Mouse (Mus musculus): ENCODE measurements around the gene Zcwpw1. TPM values are rescaled to one million over a fixed set of nuclear protein-coding genes. Genes with fewer than 3 reads are reported as not detected.
"Not testable (repeated sequence)": the region's sequence is repeated elsewhere in the genome, so short reads cannot be mapped to it uniquely, and the experiment has no call there.

Zcwpw1 gene
- polyA plus RNA-seq, 1 experiment from 2014 or later = 19.5 TPM

GRCm38 (mm10) chr5:137871644-137872380 lies 84.2 kb downstream of the Zcwpw1 start, which contains the start of gene Pilrb2:
Pilrb2 (minus strand) TSS chr5:137871815.
- H3K9me3 ChIP-seq (replicated peaks); H3K4me2 ChIP-seq (replicated peaks); H3K9ac ChIP-seq; ATAC-seq (ENCODE audit: low FRiP score); H3K4me1 ChIP-seq; H3K36me3 ChIP-seq; H3K4me3 ChIP-seq; H3K27ac ChIP-seq; H3K27me3 ChIP-seq: not testable (repeated sequence)
- 72% methylated on average over 3 of the region's 3 CpGs for WGBS

Other genes starting within 250 kb of the Zcwpw1 start
- gene Actl6b, start 234.3 kb upstream of the Zcwpw1 start, polyA plus RNA-seq (2016; fragmentation: Nextera tagmentation; extraction: Ambion mirVana) = 103 and 108 TPM in 2 replicates
- 3.3 and 3.4 TPM in 2 replicates for gene Tfr2, start 218.0 kb upstream of the Zcwpw1 start, polyA plus RNA-seq (2016; fragmentation: Nextera tagmentation; extraction: Ambion mirVana)
- 38.7 and 40.0 TPM in 2 replicates for gene Mospd3, start 186.7 kb upstream of the Zcwpw1 start, polyA plus RNA-seq (2016; fragmentation: Nextera tagmentation; extraction: Ambion mirVana)
- 66.6 and 82.5 TPM in 2 replicates for gene Pcolce, start 174.0 kb upstream of the Zcwpw1 start, polyA plus RNA-seq (2016; fragmentation: Nextera tagmentation; extraction: Ambion mirVana)
- 0.23 and 0.25 TPM in 2 replicates for gene Fbxo24, start 158.8 kb upstream of the Zcwpw1 start, polyA plus RNA-seq (2016; fragmentation: Nextera tagmentation; extraction: Ambion mirVana)
- gene Lrch4, start 158.7 kb upstream of the Zcwpw1 start, polyA plus RNA-seq (2016; fragmentation: Nextera tagmentation; extraction: Ambion mirVana) = 32.4 and 34.3 TPM in 2 replicates
- 8.3 and 10.8 TPM in 2 replicates for gene Gm20605, start 158.6 kb upstream of the Zcwpw1 start, polyA plus RNA-seq (2016; fragmentation: Nextera tagmentation; extraction: Ambion mirVana)
- gene Sap25, start 146.5 kb upstream of the Zcwpw1 start, polyA plus RNA-seq (2016; fragmentation: Nextera tagmentation; extraction: Ambion mirVana) = 7.6 and 8.0 TPM in 2 replicates
- gene Irs3, start 142.1 kb upstream of the Zcwpw1 start, polyA plus RNA-seq (2016; fragmentation: Nextera tagmentation; extraction: Ambion mirVana) = 0.10 and 0.22 TPM in 2 replicates
- 21.2 and 22.4 TPM in 2 replicates for gene Agfg2, start 103.1 kb upstream of the Zcwpw1 start, polyA plus RNA-seq (2016; fragmentation: Nextera tagmentation; extraction: Ambion mirVana)
- 20.9 and 22.2 TPM in 2 replicates for gene Nyap1, start 46.2 kb upstream of the Zcwpw1 start, polyA plus RNA-seq (2016; fragmentation: Nextera tagmentation; extraction: Ambion mirVana)
- gene Tsc22d4, start 42.1 kb upstream of the Zcwpw1 start, polyA plus RNA-seq (2016; fragmentation: Nextera tagmentation; extraction: Ambion mirVana) = 81.8 and 82.9 TPM in 2 replicates
- 55.1 and 59.7 TPM in 2 replicates for gene Ppp1r35, start 8.9 kb upstream of the Zcwpw1 start, polyA plus RNA-seq (2016; fragmentation: Nextera tagmentation; extraction: Ambion mirVana)
- 11.0 and 14.8 TPM in 2 replicates for gene Mepce, start 143 bp upstream of the Zcwpw1 start, polyA plus RNA-seq (2016; fragmentation: Nextera tagmentation; extraction: Ambion mirVana)
- gene Pilra, start 48.5 kb downstream of the Zcwpw1 start, polyA plus RNA-seq (2016; fragmentation: Nextera tagmentation; extraction: Ambion mirVana) = 0.21 and 1.1 TPM in 2 replicates
- not detected in 2 replicates for gene Pilrb1, start 70.3 kb downstream of the Zcwpw1 start, polyA plus RNA-seq (2016; fragmentation: Nextera tagmentation; extraction: Ambion mirVana)
- gene Pilrb2, start 84.0 kb downstream of the Zcwpw1 start, polyA plus RNA-seq (2016; fragmentation: Nextera tagmentation; extraction: Ambion mirVana) = not detected in 2 replicates
- not detected in 2 replicates for gene Cyp3a13, start 133.8 kb downstream of the Zcwpw1 start, polyA plus RNA-seq (2016; fragmentation: Nextera tagmentation; extraction: Ambion mirVana)
- 0.17 and 0.74 TPM in 2 replicates for gene Gjc3, start 175.3 kb downstream of the Zcwpw1 start, polyA plus RNA-seq (2016; fragmentation: Nextera tagmentation; extraction: Ambion mirVana)
- not detected in 2 replicates for gene Azgp1, start 193.7 kb downstream of the Zcwpw1 start, polyA plus RNA-seq (2016; fragmentation: Nextera tagmentation; extraction: Ambion mirVana)
- not detected in 2 replicates for gene Smok3a, start 233.5 kb downstream of the Zcwpw1 start, polyA plus RNA-seq (2016; fragmentation: Nextera tagmentation; extraction: Ambion mirVana)
- not detected in 2 replicates for gene Smok3b, start 233.6 kb downstream of the Zcwpw1 start, polyA plus RNA-seq (2016; fragmentation: Nextera tagmentation; extraction: Ambion mirVana)

Measured in hindbrain, embryonic 12.5 days (tissue).